ENCODE assay signal across 10 mouse cellular contexts in genomic region chr2:30695041-30695440, GRCm38 (mm10).
DNase-seq lines count a peak whose midpoint lies in the region; ATAC-seq lines count a peak whose summit lies in the region.
"Had no signal": no experiment of that assay in that cellular context is flagged by ENCODE, and none has a peak within 500 bp of the region (broad histone marks: within the 10 kb centered on the region; RNA-seq: fewer than 3 reads in every experiment).

No protein-coding gene starts in this region.

- H3K27ac ChIP-seq in heart, embryonic 16.5 days (ENCODE audit: low read length): peak overlapping the region; percentile 54; the same call in 1 of the 2 replicates
- peak overlapping the region; percentile 56 for H3K27ac ChIP-seq in embryonic facial prominence, embryonic 13.5 days
- H3K27ac ChIP-seq in hindbrain, embryonic 13.5 days: peak overlapping the region; percentile 100
- H3K27ac ChIP-seq in midbrain, embryonic 14.5 days (replicated peaks; ENCODE audit: low read depth, low read length): peak overlapping the region; percentile 99

- DNase-seq in heart, postnatal 4 days: no peak
- DNase-seq in midbrain, embryonic 14.5 days: no peak
- no peak for DNase-seq in retina, postnatal 1 day
- no peak for DNase-seq in embryo, embryonic 10 days (ENCODE audit: low spot score)
- no peak for DNase-seq in gastrocnemius, postnatal 25 days
- DNase-seq: lung, postnatal 36 days had no signal

- H3K4me1 ChIP-seq in heart, embryonic 16.5 days (ENCODE audit: control insufficient read depth, insufficient read depth, low read length): peaks cover 50% of the 10 kb centered on the region
- H3K4me1 ChIP-seq in embryonic facial prominence, embryonic 13.5 days: peaks cover 57% of the 10 kb centered on the region
- peaks cover 84% of the 10 kb centered on the region for H3K4me1 ChIP-seq in hindbrain, embryonic 13.5 days (replicated peaks)
- H3K4me1 ChIP-seq in midbrain, embryonic 14.5 days (ENCODE audit: control insufficient read depth, insufficient read depth, low read length): peaks cover 56% of the 10 kb centered on the region

- 95% methylated on average over 1 of the region's 1 CpGs for WGBS in heart, embryonic 16.5 days
- 100% methylated on average over 1 of the region's 1 CpGs for WGBS in embryonic facial prominence, embryonic 13.5 days
- 100% methylated on average over 1 of the region's 1 CpGs for WGBS in hindbrain, embryonic 13.5 days
- WGBS in midbrain, embryonic 14.5 days: 97% methylated on average over 1 of the region's 1 CpGs

- no peaks in the 10 kb centered on the region for H3K27me3 ChIP-seq in heart, embryonic 16.5 days (ENCODE audit: control insufficient read depth, insufficient read depth, low read length)
- H3K27me3 ChIP-seq in embryonic facial prominence, embryonic 13.5 days: no peaks in the 10 kb centered on the region
- H3K27me3 ChIP-seq in hindbrain, embryonic 13.5 days: no peaks in the 10 kb centered on the region
- H3K27me3 ChIP-seq in midbrain, embryonic 14.5 days (ENCODE audit: control insufficient read depth, insufficient read depth, low read length): no peaks in the 10 kb centered on the region

- H3K36me3 ChIP-seq in heart, embryonic 16.5 days (ENCODE audit: control insufficient read depth, insufficient read depth): no peaks in the 10 kb centered on the region
- no peaks in the 10 kb centered on the region for H3K36me3 ChIP-seq in embryonic facial prominence, embryonic 13.5 days
- H3K36me3 ChIP-seq in hindbrain, embryonic 13.5 days: no peaks in the 10 kb centered on the region
- H3K36me3 ChIP-seq in midbrain, embryonic 14.5 days (ENCODE audit: control insufficient read depth, insufficient read depth, low read length): no peaks in the 10 kb centered on the region

- no peak overlapping the region; the same call in 1 of the 2 replicates for H3K9ac ChIP-seq in heart, embryonic 16.5 days (ENCODE audit: low read length)
- no peak overlapping the region for H3K9ac ChIP-seq in embryonic facial prominence, embryonic 13.5 days
- peak overlapping the region; percentile 2; the same call in 1 of the 2 replicates for H3K9ac ChIP-seq in hindbrain, embryonic 13.5 days
- 0 out of 2 replicates have a peak overlapping the region, but pooled peaks have one; percentile 6 for H3K9ac ChIP-seq in midbrain, embryonic 14.5 days (replicated peaks; ENCODE audit: low read length)

- H3K9me3 ChIP-seq in heart, embryonic 16.5 days (replicated peaks; ENCODE audit: control insufficient read depth, low read length): no peaks in the 10 kb centered on the region
- no peaks in the 10 kb centered on the region for H3K9me3 ChIP-seq in embryonic facial prominence, embryonic 13.5 days
- no peaks in the 10 kb centered on the region for H3K9me3 ChIP-seq in hindbrain, embryonic 13.5 days
- no peaks in the 10 kb centered on the region for H3K9me3 ChIP-seq in midbrain, embryonic 14.5 days (ENCODE audit: control insufficient read depth, low read length)

- ATAC-seq in heart, embryonic 16.5 days (replicated peaks; ENCODE audit: extremely low read depth, insufficient read depth, low FRiP score): no peak
- no peak for ATAC-seq in embryonic facial prominence, embryonic 13.5 days (ENCODE audit: insufficient number of reproducible peaks, insufficient read depth, low FRiP score, low TSS enrichment, low read depth)
- no peak for ATAC-seq in hindbrain, embryonic 13.5 days (ENCODE audit: low FRiP score)
- no peak for ATAC-seq in midbrain, embryonic 14.5 days (ENCODE audit: low FRiP score, low TSS enrichment)
- ATAC-seq: inflammation-experienced regulatory T-cells, adult 6 months had no signal

- H3K4me3 ChIP-seq in heart, embryonic 16.5 days (ENCODE audit: low read length): no peak overlapping the region
- no peak overlapping the region for H3K4me3 ChIP-seq in embryonic facial prominence, embryonic 13.5 days
- H3K4me3 ChIP-seq in hindbrain, embryonic 13.5 days: no peak overlapping the region
- H3K4me3 ChIP-seq in midbrain, embryonic 14.5 days (replicated peaks; ENCODE audit: low read depth, low read length): no peak overlapping the region

- no peak overlapping the region for H3K4me2 ChIP-seq in heart, embryonic 16.5 days (ENCODE audit: low read depth, low read length)
- no peak overlapping the region for H3K4me2 ChIP-seq in embryonic facial prominence, embryonic 13.5 days
- no peak overlapping the region for H3K4me2 ChIP-seq in hindbrain, embryonic 13.5 days
- no peak overlapping the region for H3K4me2 ChIP-seq in midbrain, embryonic 14.5 days (ENCODE audit: low read length)

Comparison
In these comparisons a context has a peak if more than half of its experiments do, and no peak if none do; other contexts are left out.
1. H3K9ac ChIP-seq: peak in hindbrain, embryonic 13.5 days (single experiment) and midbrain, embryonic 14.5 days (single experiment); none in heart, embryonic 16.5 days (single experiment) and embryonic facial prominence, embryonic 13.5 days (single experiment).
2. Peak in every context shown above with its lines, with median percentiles within 50 percentile points of each other: H3K27ac ChIP-seq.